Mouse (Mus musculus): ENCODE measurements around the gene A230072I06Rik.

Gene A230072I06Rik

DNA sequence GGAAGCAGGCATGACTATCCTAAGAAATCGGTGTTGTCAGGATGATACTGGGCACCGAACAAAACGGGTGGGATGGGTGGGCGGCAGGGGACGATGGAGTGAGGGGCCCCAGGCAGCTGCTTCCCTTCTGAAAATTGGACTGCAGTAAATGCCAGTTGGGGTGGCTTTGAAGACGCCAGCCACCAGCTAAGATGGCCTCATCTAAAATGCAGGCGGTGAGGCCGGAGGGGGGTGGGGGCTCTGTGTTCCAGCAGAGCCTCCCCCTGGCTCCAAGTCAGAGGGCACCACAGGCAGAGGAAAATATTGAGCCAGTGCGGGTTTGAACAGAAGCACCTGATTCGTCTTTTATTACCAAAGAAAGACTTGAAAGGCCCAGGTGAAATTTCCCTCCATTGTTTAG is 45.9 kb downstream of the A230072I06Rik start:
- DNase-seq = no peak

- no peak for DNase-seq
Measured at GRCm38 (mm10) chr8:12324991-12325601, 46.5 kb downstream of the A230072I06Rik start.

- DNase-seq = no peak
Measured at GRCm38 (mm10) chr8:12327187-12327586, 48.6 kb downstream of the A230072I06Rik start.

DNA sequence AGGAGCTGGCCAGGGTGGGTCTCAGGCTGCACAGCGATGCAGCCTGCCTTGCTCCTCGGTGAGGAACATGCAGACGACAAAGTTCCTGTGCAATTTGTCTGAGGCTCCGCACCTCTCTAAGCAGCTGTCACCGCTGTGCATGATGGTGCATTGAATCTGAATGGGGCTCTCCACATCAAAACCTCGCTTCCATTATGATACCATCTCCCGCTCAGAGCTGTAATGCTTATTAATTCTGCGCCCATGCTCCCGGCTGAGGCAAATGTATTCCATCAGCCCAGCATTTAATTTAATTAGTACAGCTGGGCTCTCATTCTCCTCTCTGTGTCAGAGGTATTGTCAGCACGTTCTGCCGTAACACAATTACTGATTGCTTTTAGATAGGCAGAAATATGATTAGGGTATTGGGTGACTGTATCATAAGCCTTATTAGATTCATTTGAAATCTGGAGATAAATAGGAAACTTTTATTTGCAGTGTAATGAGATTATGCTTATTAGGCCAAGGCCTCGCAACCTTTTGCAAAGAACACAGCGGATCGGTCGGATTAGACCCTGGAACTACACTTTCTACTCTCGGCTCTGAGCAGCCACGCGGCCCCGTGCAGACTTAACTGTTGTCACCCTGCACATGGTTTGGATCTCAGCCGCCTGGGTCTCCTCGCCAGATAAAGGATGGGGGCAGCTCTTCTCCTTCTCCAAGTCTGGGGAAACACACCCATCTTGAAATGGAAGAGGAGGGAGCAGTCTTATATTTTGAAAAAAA is 49.3 kb downstream of the A230072I06Rik start:
- no peak for DNase-seq

DNA sequence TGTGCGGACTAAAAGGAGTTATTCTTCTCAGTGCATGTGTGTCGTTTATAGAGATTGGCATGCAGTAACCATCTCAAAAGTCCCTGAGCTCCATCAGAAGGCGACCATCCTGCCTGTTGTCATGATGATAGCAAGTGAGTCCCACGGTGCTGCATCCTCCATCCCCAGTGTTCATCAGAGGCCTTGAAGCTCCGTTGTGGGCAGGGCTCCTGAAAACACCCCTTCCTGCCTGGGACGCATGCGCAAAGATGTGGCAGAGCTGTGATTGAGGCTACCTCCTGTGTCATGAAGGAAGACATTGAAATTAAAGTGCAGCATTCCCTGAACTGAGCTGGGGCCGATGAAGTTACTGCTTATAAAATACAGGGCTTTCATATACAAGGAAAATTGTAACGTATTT is 49.9 kb downstream of the A230072I06Rik start:
- DNase-seq = no peak

DNA sequence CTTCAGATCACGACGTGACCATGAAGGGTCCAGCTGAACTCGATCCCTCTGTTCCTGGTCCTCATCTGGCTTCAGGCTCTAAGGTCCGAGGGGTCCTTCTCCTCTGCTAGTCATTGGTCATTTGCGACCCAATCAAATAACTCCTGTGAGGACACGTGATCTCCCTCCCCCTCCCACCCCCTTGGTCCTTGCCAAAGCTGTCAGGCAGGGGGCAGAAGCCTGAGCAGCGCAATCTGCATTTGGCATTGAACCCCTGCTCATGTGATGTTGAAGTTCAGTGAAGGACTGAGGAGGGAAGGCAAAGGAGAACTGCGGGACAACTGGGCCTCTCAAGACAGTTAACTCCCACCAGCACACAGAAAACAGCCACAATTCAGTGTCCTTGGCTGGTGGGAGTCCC is 51.4 kb downstream of the A230072I06Rik start:
- DNase-seq = no peak
